Mouse (Mus musculus): ENCODE data around the gene Rbbp7. TPM values are rescaled to one million over a fixed set of nuclear protein-coding genes. Genes with fewer than 3 reads are reported as not detected.
A peak's percentile ranks its signal among the peaks of the same experiment; 100 is the strongest.

Rbbp7 gene
- polyA plus RNA-seq (2015; fragmentation: Nextera tagmentation; extraction: Ambion mirVana), result 231 and 261 TPM in 2 replicates

GRCm38 (mm10) chrX:162760115-162760942 is at the start of gene Rbbp7:
TSS of gene Rbbp7 (plus strand) at chrX:162760402.
- peak within 1 kb of the TSS; percentile 61 for H3K4me2 ChIP-seq (ENCODE audit: low read length)
- 32% methylated on average over 44 of the region's 100 CpGs for WGBS
- H3K27ac ChIP-seq (ENCODE audit: low read length), result peak within 1 kb of the TSS; percentile 90
- H3K4me3 ChIP-seq (replicated peaks; ENCODE audit: low read length), result peak within 1 kb of the TSS; percentile 70
- no peaks in the 10 kb centered on the region for H3K27me3 ChIP-seq (replicated peaks; ENCODE audit: control insufficient read depth, insufficient read depth, low read length)
- ATAC-seq, result peak; percentile 98
- no peaks in the 10 kb centered on the region for H3K36me3 ChIP-seq (ENCODE audit: control insufficient read depth, insufficient read depth)
- no peaks in the 10 kb centered on the region for H3K9me3 ChIP-seq (ENCODE audit: control insufficient read depth, low read length)
- peaks cover 7% of the 10 kb centered on the region for H3K4me1 ChIP-seq (replicated peaks; ENCODE audit: control insufficient read depth, insufficient read depth, low read length)
- peak within 1 kb of the TSS; percentile 68 for H3K9ac ChIP-seq (replicated peaks; ENCODE audit: low read depth, low read length)

GRCm38 (mm10) chrX:162717837-162718236 is 42.4 kb upstream of the Rbbp7 start:
- no peak overlapping the region for H3K27ac ChIP-seq (ENCODE audit: low read length)
- no peaks in the 10 kb centered on the region for H3K4me1 ChIP-seq (replicated peaks; ENCODE audit: control insufficient read depth, insufficient read depth, low read length)
- H3K4me2 ChIP-seq (ENCODE audit: low read length), result no peak overlapping the region
- ATAC-seq, result no peak
- H3K27me3 ChIP-seq (replicated peaks; ENCODE audit: control insufficient read depth, insufficient read depth, low read length), result no peaks in the 10 kb centered on the region
- 34% methylated on average over 5 of the region's 5 CpGs for WGBS
- H3K36me3 ChIP-seq (ENCODE audit: control insufficient read depth, insufficient read depth), result no peaks in the 10 kb centered on the region
- no peak overlapping the region for H3K9ac ChIP-seq (replicated peaks; ENCODE audit: low read depth, low read length)
- no peaks in the 10 kb centered on the region for H3K9me3 ChIP-seq (ENCODE audit: control insufficient read depth, low read length)
- no peak overlapping the region for H3K4me3 ChIP-seq (replicated peaks; ENCODE audit: low read length)

- no peaks in the 10 kb centered on the region for H3K36me3 ChIP-seq (ENCODE audit: control insufficient read depth, insufficient read depth)
- no peak overlapping the region for H3K4me2 ChIP-seq (ENCODE audit: low read length)
- H3K27me3 ChIP-seq (replicated peaks; ENCODE audit: control insufficient read depth, insufficient read depth, low read length), result no peaks in the 10 kb centered on the region
- no peak overlapping the region for H3K4me3 ChIP-seq (replicated peaks; ENCODE audit: low read length)
- WGBS, result 37% methylated on average over 2 of the region's 2 CpGs
- no peaks in the 10 kb centered on the region for H3K4me1 ChIP-seq (replicated peaks; ENCODE audit: control insufficient read depth, insufficient read depth, low read length)
- H3K9me3 ChIP-seq (ENCODE audit: control insufficient read depth, low read length), result no peaks in the 10 kb centered on the region
- H3K9ac ChIP-seq (replicated peaks; ENCODE audit: low read depth, low read length), result no peak overlapping the region
- H3K27ac ChIP-seq (ENCODE audit: low read length), result no peak overlapping the region
- ATAC-seq, result no peak
These were observed 40.6 kb upstream of the Rbbp7 start for GRCm38 (mm10) chrX:162719615-162720014.

GRCm38 (mm10) chrX:162727367-162727777 is 32.8 kb upstream of the Rbbp7 start:
- ATAC-seq, result no peak
- no peak overlapping the region for H3K4me3 ChIP-seq (replicated peaks; ENCODE audit: low read length)
- H3K36me3 ChIP-seq (ENCODE audit: control insufficient read depth, insufficient read depth), result no peaks in the 10 kb centered on the region
- no peaks in the 10 kb centered on the region for H3K9me3 ChIP-seq (ENCODE audit: control insufficient read depth, low read length)
- no peaks in the 10 kb centered on the region for H3K4me1 ChIP-seq (replicated peaks; ENCODE audit: control insufficient read depth, insufficient read depth, low read length)
- no peak overlapping the region for H3K27ac ChIP-seq (ENCODE audit: low read length)
- no peak overlapping the region for H3K4me2 ChIP-seq (ENCODE audit: low read length)
- no peak overlapping the region for H3K9ac ChIP-seq (replicated peaks; ENCODE audit: low read depth, low read length)
- no peaks in the 10 kb centered on the region for H3K27me3 ChIP-seq (replicated peaks; ENCODE audit: control insufficient read depth, insufficient read depth, low read length)
- 27% methylated on average over 13 of the region's 13 CpGs for WGBS

GRCm38 (mm10) chrX:162727795-162728194 is 32.4 kb upstream of the Rbbp7 start:
- 38% methylated on average over 9 of the region's 9 CpGs for WGBS
- Histone ChIP-seq H3K4me2 (ENCODE audit: low read length) (no peak overlapping the region), H3K36me3 (ENCODE audit: control insufficient read depth, insufficient read depth) (no peaks in the 10 kb centered on the region), H3K9ac (replicated peaks; ENCODE audit: low read depth, low read length) (no peak overlapping the region), H3K4me3 (replicated peaks; ENCODE audit: low read length) (no peak overlapping the region), H3K4me1 (replicated peaks; ENCODE audit: control insufficient read depth, insufficient read depth, low read length) (no peaks in the 10 kb centered on the region), H3K9me3 (ENCODE audit: control insufficient read depth, low read length) (no peaks in the 10 kb centered on the region), H3K27ac (ENCODE audit: low read length) (no peak overlapping the region), H3K27me3 (replicated peaks; ENCODE audit: control insufficient read depth, insufficient read depth, low read length) (no peaks in the 10 kb centered on the region)
- ATAC-seq, result no peak

- Histone ChIP-seq H3K9ac (replicated peaks; ENCODE audit: low read depth, low read length) (no peak overlapping the region), H3K36me3 (ENCODE audit: control insufficient read depth, insufficient read depth) (no peaks in the 10 kb centered on the region), H3K4me1 (replicated peaks; ENCODE audit: control insufficient read depth, insufficient read depth, low read length) (no peaks in the 10 kb centered on the region), H3K4me2 (ENCODE audit: low read length) (no peak overlapping the region), H3K4me3 (replicated peaks; ENCODE audit: low read length) (no peak overlapping the region), H3K27me3 (replicated peaks; ENCODE audit: control insufficient read depth, insufficient read depth, low read length) (no peaks in the 10 kb centered on the region), H3K9me3 (ENCODE audit: control insufficient read depth, low read length) (no peaks in the 10 kb centered on the region), H3K27ac (ENCODE audit: low read length) (no peak overlapping the region)
- ATAC-seq, result peak; percentile 31; the same call in 1 of the 2 replicates
- 25% methylated on average over 7 of the region's 7 CpGs for WGBS
These were observed 32.0 kb upstream of the Rbbp7 start for GRCm38 (mm10) chrX:162728228-162728627.

GRCm38 (mm10) chrX:162730031-162730430 is 30.2 kb upstream of the Rbbp7 start:
- no peak overlapping the region for H3K9ac ChIP-seq (replicated peaks; ENCODE audit: low read depth, low read length)
- H3K9me3 ChIP-seq (ENCODE audit: control insufficient read depth, low read length), result no peaks in the 10 kb centered on the region
- no peaks in the 10 kb centered on the region for H3K4me1 ChIP-seq (replicated peaks; ENCODE audit: control insufficient read depth, insufficient read depth, low read length)
- no peak for ATAC-seq
- H3K4me3 ChIP-seq (replicated peaks; ENCODE audit: low read length), result no peak overlapping the region
- no peak overlapping the region for H3K27ac ChIP-seq (ENCODE audit: low read length)
- 86% methylated on average over 4 of the region's 4 CpGs for WGBS
- H3K27me3 ChIP-seq (replicated peaks; ENCODE audit: control insufficient read depth, insufficient read depth, low read length), result no peaks in the 10 kb centered on the region
- H3K4me2 ChIP-seq (ENCODE audit: low read length), result no peak overlapping the region
- H3K36me3 ChIP-seq (ENCODE audit: control insufficient read depth, insufficient read depth), result no peaks in the 10 kb centered on the region

- 28% methylated on average over 25 of the region's 25 CpGs for WGBS
- Histone ChIP-seq H3K36me3 (ENCODE audit: control insufficient read depth, insufficient read depth) (no peaks in the 10 kb centered on the region), H3K27me3 (replicated peaks; ENCODE audit: control insufficient read depth, insufficient read depth, low read length) (no peaks in the 10 kb centered on the region), H3K4me3 (replicated peaks; ENCODE audit: low read length) (peak overlapping the region; percentile 54), H3K9ac (replicated peaks; ENCODE audit: low read depth, low read length) (peak overlapping the region; percentile 63), H3K9me3 (ENCODE audit: control insufficient read depth, low read length) (no peaks in the 10 kb centered on the region), H3K27ac (ENCODE audit: low read length) (peak overlapping the region; percentile 92), H3K4me2 (ENCODE audit: low read length) (peak overlapping the region; percentile 64), H3K4me1 (replicated peaks; ENCODE audit: control insufficient read depth, insufficient read depth, low read length) (peaks cover 4% of the 10 kb centered on the region; the same call in 1 of the 2 replicates)
- peak; percentile 91 for ATAC-seq
These were observed 24.9 kb upstream of the Rbbp7 start for GRCm38 (mm10) chrX:162734997-162735929.

- peaks cover 4% of the 10 kb centered on the region; the same call in 1 of the 2 replicates for H3K4me1 ChIP-seq (replicated peaks; ENCODE audit: control insufficient read depth, insufficient read depth, low read length)
- 43% methylated on average over 9 of the region's 9 CpGs for WGBS
- H3K4me3 ChIP-seq (replicated peaks; ENCODE audit: low read length), result peak overlapping the region; percentile 54
- no peaks in the 10 kb centered on the region for H3K36me3 ChIP-seq (ENCODE audit: control insufficient read depth, insufficient read depth)
- no peaks in the 10 kb centered on the region for H3K27me3 ChIP-seq (replicated peaks; ENCODE audit: control insufficient read depth, insufficient read depth, low read length)
- ATAC-seq, result peak; percentile 51
- no peaks in the 10 kb centered on the region for H3K9me3 ChIP-seq (ENCODE audit: control insufficient read depth, low read length)
- peak overlapping the region; percentile 92 for H3K27ac ChIP-seq (ENCODE audit: low read length)
- H3K4me2 ChIP-seq (ENCODE audit: low read length), result peak overlapping the region; percentile 64
- peak overlapping the region; percentile 63 for H3K9ac ChIP-seq (replicated peaks; ENCODE audit: low read depth, low read length)
These were observed 24.0 kb upstream of the Rbbp7 start for GRCm38 (mm10) chrX:162736140-162736659.
